Comparison of ENCODE assay signal across 9 mouse cellular contexts in the genomic region with DNA sequence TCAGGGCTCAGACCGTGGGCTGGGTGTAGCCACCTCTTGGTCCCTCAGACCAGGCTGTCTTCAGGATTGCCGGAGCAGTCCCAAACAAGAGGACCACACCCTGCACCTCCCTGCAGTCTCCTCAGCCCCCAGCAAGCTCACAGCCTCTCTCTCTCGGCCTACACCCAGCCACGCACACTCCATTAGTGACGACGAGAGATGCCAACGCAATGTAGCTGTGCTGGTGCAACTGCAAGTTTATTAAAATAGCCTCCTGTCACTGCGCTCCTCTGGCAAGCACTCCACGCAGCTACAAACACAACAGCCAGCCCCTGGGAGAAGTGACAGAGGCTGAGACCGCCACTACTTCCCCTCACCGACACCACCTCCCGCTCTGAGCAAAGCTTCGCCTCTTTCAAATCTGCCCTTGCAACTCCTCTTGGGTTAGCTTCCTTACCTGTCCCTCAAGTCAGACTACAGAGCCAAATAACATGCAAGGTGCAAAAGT. TPM values are rescaled to one million over a fixed set of nuclear protein-coding genes. Genes with fewer than 3 reads are reported as not detected.
DNase-seq lines count a peak whose midpoint lies in the region; ATAC-seq and TF ChIP-seq lines count a peak whose summit lies in the region.
"Had no signal": no experiment of that assay in that cellular context is flagged by ENCODE, and none has a peak within 500 bp of the region (broad histone marks: within the 10 kb centered on the region; RNA-seq: fewer than 3 reads in every experiment).

No protein-coding gene starts in this region.

- TF ChIP-seq CTCF in lung, postnatal 0 days (IDR thresholded peaks at IDR 0.05) = no peak

- 20% methylated on average over 13 of the region's 13 CpGs for WGBS in lung, postnatal 0 days
- WGBS in heart, embryonic 16.5 days = 18% methylated on average over 13 of the region's 13 CpGs
- 2% methylated on average over 13 of the region's 13 CpGs for WGBS in midbrain, embryonic 11.5 days

- no peaks in the 10 kb centered on the region for H3K36me3 ChIP-seq in lung, postnatal 0 days (ENCODE audit: insufficient read depth, low read length)
- no peaks in the 10 kb centered on the region for H3K36me3 ChIP-seq in heart, embryonic 16.5 days (ENCODE audit: control insufficient read depth, insufficient read depth)
- H3K36me3 ChIP-seq in midbrain, embryonic 11.5 days (ENCODE audit: control insufficient read depth, insufficient read depth, low read length) = no peaks in the 10 kb centered on the region
- H3K36me3 ChIP-seq: liver, embryonic 15.5 days had no signal

- no peak overlapping the region; the same call in 1 of the 2 replicates for H3K4me3 ChIP-seq in lung, postnatal 0 days (ENCODE audit: low read depth, low read length)
- H3K4me3 ChIP-seq in heart, embryonic 16.5 days (ENCODE audit: low read length) = no peak overlapping the region
- H3K4me3 ChIP-seq in midbrain, embryonic 11.5 days (ENCODE audit: low read depth, low read length) = no peak overlapping the region
- H3K4me3 ChIP-seq: liver, embryonic 15.5 days had no signal

- H3K9ac ChIP-seq in lung, postnatal 0 days (replicated peaks; ENCODE audit: low read depth) = no peak overlapping the region
- peak overlapping the region; percentile 44; the same call in 1 of the 2 replicates for H3K9ac ChIP-seq in heart, embryonic 16.5 days (ENCODE audit: low read length)
- no peak overlapping the region for H3K9ac ChIP-seq in midbrain, embryonic 11.5 days (ENCODE audit: low read length)
- H3K9ac ChIP-seq: liver, embryonic 15.5 days had no signal

- no peak for TF ChIP-seq EP300 in lung, postnatal 0 days (IDR thresholded peaks at IDR 0.05)

- H3K27ac ChIP-seq in lung, postnatal 0 days (ENCODE audit: low read length) = peak overlapping the region; percentile 78
- peak overlapping the region; percentile 46 for H3K27ac ChIP-seq in heart, embryonic 16.5 days (ENCODE audit: low read length)
- H3K27ac ChIP-seq in midbrain, embryonic 11.5 days (ENCODE audit: low read depth, low read length) = no peak overlapping the region
- H3K27ac ChIP-seq: liver, embryonic 15.5 days had no signal

- H3K4me1 ChIP-seq in lung, postnatal 0 days (ENCODE audit: insufficient read depth, low read depth, low read length) = peaks cover 28% of the 10 kb centered on the region; the same call in 1 of the 2 replicates
- H3K4me1 ChIP-seq in heart, embryonic 16.5 days (ENCODE audit: control insufficient read depth, insufficient read depth, low read length) = peaks cover 39% of the 10 kb centered on the region
- peaks cover 4% of the 10 kb centered on the region; the same call in 1 of the 2 replicates for H3K4me1 ChIP-seq in midbrain, embryonic 11.5 days (ENCODE audit: control insufficient read depth, insufficient read depth, low read length)

- H3K27me3 ChIP-seq in lung, postnatal 0 days (replicated peaks; ENCODE audit: insufficient read depth, low read length) = no peaks in the 10 kb centered on the region
- peaks cover 50% of the 10 kb centered on the region for H3K27me3 ChIP-seq in heart, embryonic 16.5 days (ENCODE audit: control insufficient read depth, insufficient read depth, low read length)
- H3K27me3 ChIP-seq in midbrain, embryonic 11.5 days (ENCODE audit: control insufficient read depth, insufficient read depth, low read length) = peaks cover 100% of the 10 kb centered on the region

- DNase-seq in cerebellum, adult 8-10 months = peak; percentile 58
- DNase-seq in cerebellum, adult 11-12 months = no peak
- peak; percentile 75 for DNase-seq in lung, postnatal 0 days (ENCODE audit: low spot score)
- DNase-seq in lung, adult 18-20 months = no peak
- DNase-seq in midbrain, embryonic 11.5 days (ENCODE audit: low spot score, missing footprints) = peak; percentile 94
- no peak for DNase-seq in urinary bladder, postnatal 36 days (ENCODE audit: low spot score in 2 of 2)
- DNase-seq in thymus, adult 18-20 months = no peak

- peak overlapping the region; percentile 57 for H3K4me2 ChIP-seq in lung, postnatal 0 days (replicated peaks; ENCODE audit: low read depth, low read length)
- H3K4me2 ChIP-seq in heart, embryonic 16.5 days (ENCODE audit: low read depth, low read length) = peak overlapping the region; percentile 68
- H3K4me2 ChIP-seq in midbrain, embryonic 11.5 days = no peak overlapping the region
- H3K4me2 ChIP-seq: liver, embryonic 15.5 days had no signal

- no peaks in the 10 kb centered on the region for H3K9me3 ChIP-seq in lung, postnatal 0 days (ENCODE audit: low read length)
- H3K9me3 ChIP-seq in heart, embryonic 16.5 days (replicated peaks; ENCODE audit: control insufficient read depth, low read length) = no peaks in the 10 kb centered on the region
- H3K9me3 ChIP-seq in midbrain, embryonic 11.5 days (ENCODE audit: control insufficient read depth, low read length) = no peaks in the 10 kb centered on the region
- H3K9me3 ChIP-seq: liver, embryonic 15.5 days had no signal

- ATAC-seq in lung, postnatal 0 days = peak; percentile 32
- ATAC-seq in heart, embryonic 16.5 days (replicated peaks; ENCODE audit: extremely low read depth, insufficient read depth, low FRiP score) = peak; percentile 20; the same call in 1 of the 2 replicates
- no peak for ATAC-seq in midbrain, embryonic 11.5 days (ENCODE audit: low FRiP score)

RNA-seq across cellular contexts. Expression of gene Nfix, which starts 25.0 kb away (rescaled TPM):
- 38.8 and 45.1 TPM in 2 replicates for polyA plus RNA-seq in lung, postnatal 0 days (2015; fragmentation: Nextera tagmentation; extraction: Ambion mirVana)
- polyA plus RNA-seq in heart, embryonic 16.5 days (2015; fragmentation: Nextera tagmentation; extraction: Ambion mirVana) = 12.7 and 15.9 TPM in 2 replicates
- polyA plus RNA-seq in midbrain, embryonic 11.5 days (2014; fragmentation: Nextera tagmentation; extraction: Ambion mirVana) = 2.2 and 2.5 TPM in 2 replicates

RNA-seq across cellular contexts. Expression of gene Dand5, which starts 47.5 kb away (rescaled TPM):
- polyA plus RNA-seq in lung, postnatal 0 days (2015; fragmentation: Nextera tagmentation; extraction: Ambion mirVana) = 6.2 and 6.8 TPM in 2 replicates
- 6.6 and 6.8 TPM in 2 replicates for polyA plus RNA-seq in heart, embryonic 16.5 days (2015; fragmentation: Nextera tagmentation; extraction: Ambion mirVana)
- 3.9 and 4.6 TPM in 2 replicates for polyA plus RNA-seq in midbrain, embryonic 11.5 days (2014; fragmentation: Nextera tagmentation; extraction: Ambion mirVana)

RNA-seq across cellular contexts. Expression of gene G430095P16Rik, which starts 52.3 kb away (rescaled TPM):
- 2.0 and 2.8 TPM in 2 replicates for polyA plus RNA-seq in lung, postnatal 0 days (2015; fragmentation: Nextera tagmentation; extraction: Ambion mirVana)
- polyA plus RNA-seq in heart, embryonic 16.5 days (2015; fragmentation: Nextera tagmentation; extraction: Ambion mirVana) = 3.1 and 4.7 TPM in 2 replicates
- 1.6 and 1.9 TPM in 2 replicates for polyA plus RNA-seq in midbrain, embryonic 11.5 days (2014; fragmentation: Nextera tagmentation; extraction: Ambion mirVana)

RNA-seq across cellular contexts. Expression of gene Gadd45gip1, which starts 56.2 kb away (rescaled TPM):
- 24.4 and 24.8 TPM in 2 replicates for polyA plus RNA-seq in lung, postnatal 0 days (2015; fragmentation: Nextera tagmentation; extraction: Ambion mirVana)
- polyA plus RNA-seq in heart, embryonic 16.5 days (2015; fragmentation: Nextera tagmentation; extraction: Ambion mirVana) = 47.7 and 48.3 TPM in 2 replicates
- polyA plus RNA-seq in midbrain, embryonic 11.5 days (2014; fragmentation: Nextera tagmentation; extraction: Ambion mirVana) = 37.3 and 37.8 TPM in 2 replicates

Comparison
In these comparisons a context has a peak if more than half of its experiments do, and no peak if none do; other contexts are left out.
1. DNase-seq: peak in cerebellum, adult 8-10 months (single experiment), lung, postnatal 0 days (single experiment) and midbrain, embryonic 11.5 days (single experiment); none in cerebellum, adult 11-12 months (single experiment), lung, adult 18-20 months (0 of 2), urinary bladder, postnatal 36 days (0 of 2) and thymus, adult 18-20 months (0 of 2).